Mouse (Mus musculus) retina, postnatal 7 days (tissue): Measurements from ENCODE around the gene Nim1k.
"Not testable (repeated sequence)": the region's sequence is repeated elsewhere in the genome, so short reads cannot be mapped to it uniquely, and the experiment has no call there.

Experiments used
- DNase-seq: peaks from one replicate; pipeline ENCODE4 v3.0.0-alpha.2; 2012; ENCODE audit warnings: low read depth, low spot score

The Nim1k gene

GRCm38 (mm10) chr13:119690039-119690728, 65.5 kb downstream of the Nim1k start, which contains the start of gene Hmgcs1:
TSS of gene Hmgcs1 (plus strand) at chr13:119690379.
- peak; percentile 100 for DNase-seq

- DNase-seq, result no peak
Measured at GRCm38 (mm10) chr13:119689709-119690038, 66.0 kb downstream of the Nim1k start.

GRCm38 (mm10) chr13:119684416-119685177, 71.1 kb downstream of the Nim1k start:
- DNase-seq, result no peak

GRCm38 (mm10) chr13:119681161-119681560, 74.5 kb downstream of the Nim1k start:
- no peak for DNase-seq

GRCm38 (mm10) chr13:119679721-119680120, 76.0 kb downstream of the Nim1k start:
- DNase-seq, result no peak

- no peak for DNase-seq
Measured at GRCm38 (mm10) chr13:119678794-119679193, 76.9 kb downstream of the Nim1k start.

GRCm38 (mm10) chr13:119661420-119661819, 94.3 kb downstream of the Nim1k start:
- DNase-seq, result not testable (repeated sequence)
